Mouse (Mus musculus) liver, embryonic 14.5 days (tissue): ENCODE data around the gene Htra1. TPM values are rescaled to one million over a fixed set of nuclear protein-coding genes. Genes with fewer than 3 reads are reported as not detected.

Experiments
- ATAC-seq: fragments of 200-750 bp; cut with Nextera tagmentation; 2 replicates; pipeline ENCODE4 v1.8.0; 2017; ENCODE audit warnings: moderate number of reproducible peaks, mild to moderate bottlenecking, moderate library complexity; ENCODE audit not compliant: insufficient read depth
- DNase-seq, 3 experiments: peaks; one replicate each; pipeline ENCODE4 v3.0.0-alpha.2; 2012 to 2013; ENCODE audit warnings: low read depth in 3 of 3, low spot score in 3 of 3
- H3K27ac ChIP-seq: fragments of 300-500 bp; sonication (generic); 2 replicates; pipeline ENCODE4 v1.5.1; 2014; ENCODE audit warnings: moderate library complexity, mild to moderate bottlenecking, control low read depth, inconsistent platforms
- H3K27me3 ChIP-seq: fragments of 300-500 bp; sonication (generic); 2 replicates; pipeline ENCODE4 v1.6.1; 2014; ENCODE audit warnings: mild to moderate bottlenecking, low read length, moderate library complexity; ENCODE audit not compliant: control insufficient read depth, insufficient read depth
- H3K36me3 ChIP-seq: fragments of 300-500 bp; sonication (generic); replicated peaks from 2 replicates; pipeline ENCODE4 v1.6.1; 2014; ENCODE audit warnings: low read depth; ENCODE audit not compliant: control insufficient read depth, insufficient read depth
- H3K4me1 ChIP-seq, 2 experiments: fragments of 200-500 bp in 1 of 2; fragments of 300-500 bp in 1 of 2; sonication (generic) in 1 of 2; replicated peaks; 2 replicates each; pipeline ENCODE4 v1.6.1; 2012 to 2014; ENCODE audit warnings: antibody characterized with exemption in 1 of 2, inconsistent platforms in 1 of 2, low read length in 1 of 2; ENCODE audit not compliant: control insufficient read depth in 2 of 2, insufficient read depth in 2 of 2
- H3K4me2 ChIP-seq: fragments of 300-500 bp; sonication (generic); 2 replicates; pipeline ENCODE4 v1.6.1; 2014; ENCODE audit warnings: low read depth, mild to moderate bottlenecking, control low read depth, moderate library complexity
- H3K4me3 ChIP-seq, 2 experiments: fragments of 200-500 bp in 1 of 2; fragments of 300-500 bp in 1 of 2; sonication (generic) in 1 of 2; 2 replicates each; pipeline ENCODE4 v1.5.1; 2012 to 2014; ENCODE audit warnings: low read depth in 2 of 2, low read length in 2 of 2, mild to moderate bottlenecking in 2 of 2, control low read depth in 1 of 2, inconsistent platforms in 1 of 2, moderate library complexity in 1 of 2; ENCODE audit not compliant: insufficient read depth in 1 of 2
- H3K9ac ChIP-seq: fragments of 300-500 bp; sonication (generic); replicated peaks from 2 replicates; pipeline ENCODE4 v1.6.1; 2014; ENCODE audit warnings: mild to moderate bottlenecking, control low read depth, moderate library complexity
- H3K9me3 ChIP-seq: fragments of 300-500 bp; sonication (generic); 2 replicates; pipeline ENCODE4 v1.6.1; 2016; ENCODE audit warnings: low read length, mixed read lengths; ENCODE audit not compliant: control insufficient read depth
- CTCF ChIP-seq: IDR thresholded peaks from 2 replicates; pipeline ENCODE4 v1.5.1; 2016; ENCODE audit warnings: antibody characterized with exemption, low read depth, control low read depth
- EP300 ChIP-seq: IDR thresholded peaks from 2 replicates; pipeline ENCODE4 v1.6.1; 2016; ENCODE audit warnings: antibody characterized with exemption, low read depth
- WGBS: fragments of 180-500 bp; shearing (Covaris S2); extraction: QIAGEN DNeasy Blood & Tissue Kit; methylation state at CpG from one replicate; pipeline ENCODE4 v1.1.7; 2014; ENCODE audit not compliant: insufficient replicate concordance; 5-methylcytosine and 5-hydroxymethylcytosine counted together
- polyA plus RNA-seq, 2 experiments: library from polyadenylated mRNA; depleted of rRNA in 1 of 2; stranded (reverse) in 1 of 2; unstranded in 1 of 2; fragments of >200 nt; fragmentation: Nextera tagmentation in 1 of 2; extraction: Ambion mirVana in 1 of 2; gene quantifications; 2 replicates each; pipeline versions ENCODE4 v1.2.1 to v1.2.3; 2012 to 2014

Gene Htra1
- polyA plus RNA-seq, 2 experiments = 0.17 to 0.30 TPM

- Histone ChIP-seq H3K4me2 (no peak overlapping the region), H3K4me1 (no peaks in the 10 kb centered on the region), H3K27ac (no peak overlapping the region), H3K9me3 (no peaks in the 10 kb centered on the region), H3K9ac (no peak overlapping the region), H3K36me3 (no peaks in the 10 kb centered on the region), H3K27me3 (peaks cover 41% of the 10 kb centered on the region), H3K4me3 (no peak overlapping the region)
- no peak for ATAC-seq
- 66% methylated on average over 8 of the region's 8 CpGs for WGBS
- TF ChIP-seq EP300 (no peak), CTCF (no peak)
- no peak for DNase-seq
Observed at GRCm38 (mm10) chr7:130938896-130939295, 3.0 kb downstream of the Htra1 start.

GRCm38 (mm10) chr7:130940733-130941132, 4.8 kb downstream of the Htra1 start:
- H3K4me1 ChIP-seq = no peaks in the 10 kb centered on the region
- no peak overlapping the region for H3K9ac ChIP-seq
- no peak for DNase-seq
- no peaks in the 10 kb centered on the region for H3K36me3 ChIP-seq
- H3K27me3 ChIP-seq = peaks cover 27% of the 10 kb centered on the region
- no peak overlapping the region for H3K4me3 ChIP-seq
- H3K27ac ChIP-seq = no peak overlapping the region
- no peak overlapping the region for H3K4me2 ChIP-seq
- no peaks in the 10 kb centered on the region for H3K9me3 ChIP-seq
- 68% methylated on average over 8 of the region's 8 CpGs for WGBS
- no peak for ATAC-seq
- no peak for TF ChIP-seq CTCF
- TF ChIP-seq EP300 = no peak

- no peak overlapping the region for H3K27ac ChIP-seq
- no peaks in the 10 kb centered on the region for H3K9me3 ChIP-seq
- H3K4me1 ChIP-seq = no peaks in the 10 kb centered on the region
- H3K27me3 ChIP-seq = peaks cover under 1% of the 10 kb centered on the region; the same call in 1 of the 2 replicates
- no peak for TF ChIP-seq CTCF
- TF ChIP-seq EP300 = no peak
- DNase-seq (peak in 1 of 3 experiments; percentile 9), ATAC-seq (no peak)
- no peak overlapping the region for H3K4me2 ChIP-seq
- 56% methylated on average over 9 of the region's 9 CpGs for WGBS
- H3K36me3 ChIP-seq = no peaks in the 10 kb centered on the region
- no peak overlapping the region for H3K4me3 ChIP-seq
- no peak overlapping the region for H3K9ac ChIP-seq
Observed at GRCm38 (mm10) chr7:130943280-130943895, 7.5 kb downstream of the Htra1 start.

- Histone ChIP-seq H3K4me1 (no peaks in the 10 kb centered on the region), H3K4me3 (no peak overlapping the region), H3K27me3 (no peaks in the 10 kb centered on the region; the same call in 1 of the 2 replicates), H3K27ac (no peak overlapping the region), H3K9me3 (no peaks in the 10 kb centered on the region), H3K4me2 (no peak overlapping the region), H3K9ac (no peak overlapping the region), H3K36me3 (no peaks in the 10 kb centered on the region)
- WGBS = 70% methylated on average over 11 of the region's 11 CpGs
- TF ChIP-seq CTCF (no peak), EP300 (no peak)
- ATAC-seq = no peak
- no peak for DNase-seq
Observed at GRCm38 (mm10) chr7:130944766-130945475, 9.0 kb downstream of the Htra1 start.

GRCm38 (mm10) chr7:130945730-130946129, 9.8 kb downstream of the Htra1 start:
- Histone ChIP-seq H3K4me3 (no peak overlapping the region), H3K9ac (no peak overlapping the region), H3K9me3 (no peaks in the 10 kb centered on the region), H3K4me1 (no peaks in the 10 kb centered on the region), H3K36me3 (no peaks in the 10 kb centered on the region), H3K4me2 (no peak overlapping the region), H3K27ac (no peak overlapping the region), H3K27me3 (no peaks in the 10 kb centered on the region)
- 69% methylated on average over 3 of the region's 3 CpGs for WGBS
- DNase-seq (no peak), ATAC-seq (no peak)
- TF ChIP-seq CTCF = no peak
- TF ChIP-seq EP300 = no peak
